ENCODE assay signal across 8 mouse cellular contexts in the genomic region with DNA sequence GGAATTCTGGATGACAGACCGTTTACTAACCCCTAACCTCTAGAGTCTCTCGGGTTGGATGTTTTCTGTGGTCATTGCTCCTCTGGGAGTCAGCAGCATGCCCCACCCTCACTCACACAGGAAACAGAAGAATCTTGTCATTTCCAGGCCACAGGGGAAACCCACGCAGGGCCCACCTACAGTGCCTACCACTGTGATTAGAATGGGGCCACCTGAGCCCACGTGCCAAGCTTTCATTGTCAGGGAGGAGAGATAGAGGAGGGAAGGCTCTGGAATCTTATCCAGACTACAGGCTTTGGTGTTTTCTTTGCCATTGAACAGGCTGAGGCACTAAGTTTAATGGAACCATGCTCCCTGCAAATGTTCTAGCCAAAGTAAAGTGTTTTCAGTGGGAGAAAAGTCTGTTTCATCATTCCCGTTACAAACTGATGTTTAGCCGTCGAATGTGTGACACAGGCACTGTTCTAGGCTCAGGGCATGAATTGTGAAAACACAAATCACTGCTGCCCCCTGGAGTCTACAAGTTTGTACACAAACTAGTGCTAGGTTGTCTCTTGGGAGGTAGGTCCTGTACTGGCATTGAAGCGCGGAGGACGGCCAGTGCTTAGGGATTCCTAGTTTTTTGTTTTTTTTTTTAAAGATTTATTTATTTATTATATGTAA. TPM values are rescaled to one million over a fixed set of nuclear protein-coding genes. Genes with fewer than 3 reads are reported as not detected.
A peak's percentile ranks its signal among the peaks of the same experiment; 100 is the strongest.
DNase-seq lines count a peak whose midpoint lies in the region; ATAC-seq lines count a peak whose summit lies in the region.

No protein-coding gene starts in this region.

- H3K4me3 ChIP-seq in lung, embryonic 15.5 days = no peak overlapping the region
- no peak overlapping the region for H3K4me3 ChIP-seq in hindbrain, embryonic 12.5 days
- no peak overlapping the region for H3K4me3 ChIP-seq in forebrain, embryonic 12.5 days (replicated peaks)

- no peaks in the 10 kb centered on the region for H3K36me3 ChIP-seq in lung, embryonic 15.5 days
- H3K36me3 ChIP-seq in hindbrain, embryonic 12.5 days = 0 out of 2 replicates have a peak, but pooled peaks cover 2% of the 10 kb centered on the region
- no peaks in the 10 kb centered on the region for H3K36me3 ChIP-seq in forebrain, embryonic 12.5 days (replicated peaks)

- no peak for ATAC-seq in lung, embryonic 15.5 days (ENCODE audit: borderline replicate concordance, extremely low read depth, low FRiP score, low TSS enrichment)
- ATAC-seq in hindbrain, embryonic 12.5 days (ENCODE audit: low FRiP score) = no peak
- ATAC-seq in forebrain, embryonic 12.5 days (ENCODE audit: low FRiP score) = no peak

- H3K9ac ChIP-seq in lung, embryonic 15.5 days = no peak overlapping the region
- no peak overlapping the region for H3K9ac ChIP-seq in hindbrain, embryonic 12.5 days
- H3K9ac ChIP-seq in forebrain, embryonic 12.5 days = no peak overlapping the region

- H3K9me3 ChIP-seq in lung, embryonic 15.5 days = no peaks in the 10 kb centered on the region
- no peaks in the 10 kb centered on the region for H3K9me3 ChIP-seq in hindbrain, embryonic 12.5 days (replicated peaks)
- no peaks in the 10 kb centered on the region for H3K9me3 ChIP-seq in forebrain, embryonic 12.5 days

- H3K27me3 ChIP-seq in lung, embryonic 15.5 days = no peaks in the 10 kb centered on the region
- H3K27me3 ChIP-seq in hindbrain, embryonic 12.5 days = no peaks in the 10 kb centered on the region
- no peaks in the 10 kb centered on the region for H3K27me3 ChIP-seq in forebrain, embryonic 12.5 days

- peak; percentile 46 to 52 for DNase-seq in left cerebral cortex, postnatal 14 days (ENCODE audit: low spot score in 2 of 2)
- no peak for DNase-seq in left cerebral cortex, adult 18-20 months (ENCODE audit: low spot score in 2 of 2)
- peak; percentile 52 for DNase-seq in T-cell, adult 2 months (ENCODE audit: low spot score)
- DNase-seq in heart, postnatal 36 days = peak; percentile 57 to 70
- peak; percentile 51 to 52 for DNase-seq in thymus, postnatal 36 days

- peak overlapping the region; percentile 56 for H3K27ac ChIP-seq in lung, embryonic 15.5 days
- no peak overlapping the region for H3K27ac ChIP-seq in hindbrain, embryonic 12.5 days
- H3K27ac ChIP-seq in forebrain, embryonic 12.5 days = no peak overlapping the region

- WGBS in lung, embryonic 15.5 days = 67% methylated on average over 10 of the region's 10 CpGs
- WGBS in hindbrain, embryonic 12.5 days = 85% methylated on average over 10 of the region's 10 CpGs
- 88% methylated on average over 10 of the region's 10 CpGs for WGBS in forebrain, embryonic 12.5 days

- intact Hi-C loops in left cerebral cortex, postnatal 14 days (cut with DNase I) = no loop called here
- intact Hi-C loops in heart, postnatal 36 days (cut with DNase I) = loop anchor here (2.0 kb wide), 1 partner anchor 17 kb away; no protein-coding TSS in a partner anchor

- peaks cover 31% of the 10 kb centered on the region for H3K4me1 ChIP-seq in lung, embryonic 15.5 days
- peaks cover 22% of the 10 kb centered on the region for H3K4me1 ChIP-seq in hindbrain, embryonic 12.5 days
- peaks cover 30% of the 10 kb centered on the region for H3K4me1 ChIP-seq in forebrain, embryonic 12.5 days

- H3K4me2 ChIP-seq in lung, embryonic 15.5 days = no peak overlapping the region
- no peak overlapping the region for H3K4me2 ChIP-seq in hindbrain, embryonic 12.5 days (replicated peaks)
- no peak overlapping the region for H3K4me2 ChIP-seq in forebrain, embryonic 12.5 days

RNA-seq across cellular contexts. Expression of gene Rapgef1, which starts 30.4 kb away (rescaled TPM):
- total RNA-seq in left cerebral cortex, postnatal 14 days (2021) = 100 to 1,000 TPM; 118 to 124 TPM
- total RNA-seq in left cerebral cortex, adult 18-20 months (2021) = 100 to 1,000 TPM in 1 of 2 experiments, 10 to 100 TPM in 1; 91.4 to 100 TPM
- 10 to 100 TPM; 97.6 to 98.6 TPM for total RNA-seq in heart, postnatal 36 days (2021)
- 14.2 and 15.0 TPM in 2 replicates for polyA plus RNA-seq in lung, embryonic 15.5 days (2015; fragmentation: Nextera tagmentation; extraction: Ambion mirVana)
- 22.7 and 24.7 TPM in 2 replicates for polyA plus RNA-seq in hindbrain, embryonic 12.5 days (2016; fragmentation: Nextera tagmentation; extraction: Ambion mirVana)
- polyA plus RNA-seq in forebrain, embryonic 12.5 days (2016; fragmentation: Nextera tagmentation; extraction: Ambion mirVana) = 22.3 and 24.0 TPM in 2 replicates

Comparison
In these comparisons a context has a peak if more than half of its experiments do, and no peak if none do; other contexts are left out.
1. DNase-seq: peak in left cerebral cortex, postnatal 14 days (2 of 2), T-cell, adult 2 months (single experiment), heart, postnatal 36 days (2 of 2) and thymus, postnatal 36 days (2 of 2); none in left cerebral cortex, adult 18-20 months (0 of 2).